49 mouse cellular contexts compared by ENCODE assay signal in the genomic region with DNA sequence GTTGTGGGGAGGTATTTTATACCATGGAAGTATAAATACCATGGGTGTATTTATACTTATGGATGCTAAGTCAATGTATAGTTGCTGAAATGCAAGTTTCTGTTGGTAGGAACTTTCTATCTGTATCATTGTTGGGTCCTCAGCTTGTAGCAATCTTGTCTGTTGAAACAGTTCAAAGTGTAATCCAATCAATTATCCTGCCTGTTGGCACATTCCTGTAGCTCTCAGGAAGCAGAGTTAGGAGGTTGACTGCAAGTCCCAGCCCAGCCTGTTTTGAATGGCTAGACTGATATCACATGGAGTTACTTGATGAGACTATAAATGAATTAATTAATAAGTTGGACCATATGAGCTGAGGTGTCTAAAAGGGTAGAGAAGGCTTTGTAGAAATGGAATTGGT. TPM values are rescaled to one million over a fixed set of nuclear protein-coding genes. Genes with fewer than 3 reads are reported as not detected.
"Had no signal": no experiment of that assay in that cellular context is flagged by ENCODE, and none has a peak within 500 bp of the region (broad histone marks: within the 10 kb centered on the region; RNA-seq: fewer than 3 reads in every experiment).

No protein-coding gene starts in this region.

- H3K9ac ChIP-seq: heart, embryonic 12.5 days; heart, embryonic 13.5 days; heart, embryonic 15.5 days; hindbrain, embryonic 12.5 days; hindbrain, embryonic 13.5 days; hindbrain, embryonic 14.5 days; hindbrain, embryonic 15.5 days; intestine, embryonic 15.5 days; kidney, embryonic 15.5 days had no signal

- H3K27me3 ChIP-seq: heart, embryonic 12.5 days; heart, embryonic 13.5 days; heart, embryonic 15.5 days; hindbrain, embryonic 12.5 days; hindbrain, embryonic 13.5 days; hindbrain, embryonic 15.5 days; intestine, embryonic 15.5 days; kidney, embryonic 15.5 days had no signal

- H3K4me1 ChIP-seq: heart, embryonic 10.5 days; heart, embryonic 12.5 days; heart, embryonic 13.5 days; heart, embryonic 15.5 days; hindbrain, embryonic 10.5 days; hindbrain, embryonic 12.5 days; hindbrain, embryonic 13.5 days; hindbrain, embryonic 15.5 days; intestine, embryonic 15.5 days; kidney, embryonic 15.5 days had no signal

- H3K9me3 ChIP-seq: heart, embryonic 10.5 days; heart, embryonic 12.5 days; heart, embryonic 13.5 days; heart, embryonic 15.5 days; hindbrain, embryonic 10.5 days; hindbrain, embryonic 12.5 days; hindbrain, embryonic 13.5 days; hindbrain, embryonic 15.5 days; intestine, embryonic 15.5 days; kidney, embryonic 15.5 days had no signal

- H3K4me3 ChIP-seq: heart, adult 2 months; heart, embryonic 10.5 days; heart, embryonic 12.5 days; heart, embryonic 13.5 days; heart, embryonic 15.5 days; hindbrain, embryonic 10.5 days; hindbrain, embryonic 12.5 days; hindbrain, embryonic 13.5 days; hindbrain, embryonic 15.5 days; intestine, embryonic 15.5 days; kidney, embryonic 15.5 days; layer of hippocampus, adult 2 months had no signal

- DNase-seq: heart, adult 2 months; heart, postnatal 10 days; heart, postnatal 14 days; heart, postnatal 36 days; heart, postnatal 4 days; kidney, adult 11 months; kidney, adult 18-20 months; kidney, adult 2 months; kidney, adult 8-10 months; kidney, adult 9 months; kidney, postnatal 10 days; kidney, postnatal 14 days; kidney, postnatal 25 days; kidney, postnatal 36 days; kidney, postnatal 4 days; layer of hippocampus, adult 9-11 months had no signal

- H3K36me3 ChIP-seq: heart, embryonic 10.5 days; heart, embryonic 12.5 days; heart, embryonic 13.5 days; heart, embryonic 15.5 days; hindbrain, embryonic 10.5 days; hindbrain, embryonic 12.5 days; hindbrain, embryonic 13.5 days; hindbrain, embryonic 15.5 days; intestine, embryonic 15.5 days; kidney, embryonic 15.5 days had no signal

- H3K27ac ChIP-seq: heart, adult 2 months; heart, embryonic 10.5 days; heart, embryonic 13.5 days; heart, embryonic 15.5 days; hindbrain, embryonic 10.5 days; hindbrain, embryonic 12.5 days; hindbrain, embryonic 13.5 days; hindbrain, embryonic 14.5 days; hindbrain, embryonic 15.5 days; hindbrain, postnatal 0 days; intestine, embryonic 15.5 days; kidney, embryonic 15.5 days; kidney, postnatal 0 days; layer of hippocampus, adult 2 months had no signal

- H3K4me2 ChIP-seq: heart, embryonic 11.5 days; heart, embryonic 12.5 days; heart, embryonic 13.5 days; heart, embryonic 15.5 days; hindbrain, embryonic 12.5 days; hindbrain, embryonic 13.5 days; hindbrain, embryonic 14.5 days; hindbrain, embryonic 15.5 days; intestine, embryonic 15.5 days; kidney, embryonic 15.5 days had no signal

- ATAC-seq: hindbrain, embryonic 16.5 days; hindbrain, postnatal 0 days; inflammation-experienced regulatory T-cells, adult 6 months; intestine, embryonic 15.5 days; intestine, embryonic 16.5 days; intestine, postnatal 0 days had no signal

RNA-seq across cellular contexts. Expression of gene Hao1, which starts 1.8 kb away (rescaled TPM):
- total RNA-seq: heart, adult 2 months; heart, adult 8-10 months; heart, postnatal 10 days; heart, postnatal 14 days; heart, postnatal 25 days; heart, postnatal 36 days; heart, postnatal 4 days; hematopoietic stem cell, adult 5-6 weeks; hindbrain, postnatal 0 days; layer of hippocampus, adult 18-20 months; layer of hippocampus, adult 2 months; layer of hippocampus, adult 8-10 months; layer of hippocampus, postnatal 10 days; layer of hippocampus, postnatal 14 days; layer of hippocampus, postnatal 25 days had no signal
- polyA plus RNA-seq: heart, adult 2 months; heart, embryonic 10.5 days; heart, embryonic 11.5 days; heart, embryonic 13.5 days; heart, embryonic 14.5 days; heart, embryonic 15.5 days; heart, embryonic 16.5 days; hindbrain, embryonic 10.5 days; hindbrain, embryonic 11.5 days; hindbrain, embryonic 12.5 days; hindbrain, embryonic 14.5 days; inflammation-experienced regulatory T-cells, adult 6 months; intestine, embryonic 14.5 days; intestine, embryonic 15.5 days; intestine, embryonic 16.5 days; kidney, adult 2 months; kidney, embryonic 14.5 days; kidney, embryonic 15.5 days; large intestine, adult 2 months had no signal
